Mouse (Mus musculus) myocyte (in vitro differentiated cells): ENCODE measurements around the gene Ercc5.

Source experiments
- E2F4 ChIP-seq: IDR thresholded peaks from one replicate; pipeline ENCODE4 v1.6.1; 2011; ENCODE audit warnings: mild to moderate bottlenecking, control low read depth, moderate library complexity; ENCODE audit not compliant: insufficient read depth
- MAX ChIP-seq: IDR thresholded peaks from one replicate; pipeline ENCODE4 v1.6.1; 2011; ENCODE audit warnings: low read depth, mild to moderate bottlenecking, control low read depth
- POLR2A ChIP-seq: IDR thresholded peaks from one replicate; pipeline ENCODE4 v1.6.1; 2011; ENCODE audit warnings: low read depth, mild to moderate bottlenecking, control low read depth, moderate library complexity; ENCODE audit not compliant: insufficient read length

- TF ChIP-seq POLR2A (no peak), MAX (no peak), E2F4 (no peak)
Observed at GRCm38 (mm10) chr1:44125590-44125989, 22.0 kb upstream of the Ercc5 start.
